Mouse (Mus musculus): ENCODE measurements around the gene Ccdc85b.

Gene Ccdc85b

GRCm38 (mm10) chr19:5480016-5480415 is 22.3 kb upstream of the Ccdc85b start:
- DNase-seq = no peak

- no peak for DNase-seq
These were observed 20.1 kb upstream of the Ccdc85b start for GRCm38 (mm10) chr19:5477668-5478300.

GRCm38 (mm10) chr19:5477004-5477667 is 19.4 kb upstream of the Ccdc85b start:
- no peak for DNase-seq

- DNase-seq = no peak
These were observed 17.5 kb upstream of the Ccdc85b start for GRCm38 (mm10) chr19:5475069-5475714.

GRCm38 (mm10) chr19:5474281-5475068 is 16.8 kb upstream of the Ccdc85b start:
- no peak for DNase-seq

- peak; percentile 80 for DNase-seq
These were observed 16.0 kb upstream of the Ccdc85b start, which contains the start of gene Efemp2 for GRCm38 (mm10) chr19:5473720-5474119. Efemp2 (plus strand) TSS chr19:5473954.

GRCm38 (mm10) chr19:5472857-5473256 is 15.2 kb upstream of the Ccdc85b start:
- DNase-seq = no peak

- no peak for DNase-seq
These were observed 14.2 kb upstream of the Ccdc85b start for GRCm38 (mm10) chr19:5471846-5472245.

GRCm38 (mm10) chr19:5468374-5468773 is 10.7 kb upstream of the Ccdc85b start, which contains the start of gene Ctsw:
Ctsw (minus strand) TSS chr19:5468507.
- no peak for DNase-seq

GRCm38 (mm10) chr19:5466916-5467500 is 9.3 kb upstream of the Ccdc85b start:
- DNase-seq = no peak

GRCm38 (mm10) chr19:5465037-5465436 is 7.3 kb upstream of the Ccdc85b start:
- no peak for DNase-seq

- DNase-seq = peak; percentile 50
These were observed 6.3 kb upstream of the Ccdc85b start for GRCm38 (mm10) chr19:5463791-5464562.

- no peak for DNase-seq
These were observed 5.5 kb upstream of the Ccdc85b start for GRCm38 (mm10) chr19:5463212-5463611.

GRCm38 (mm10) chr19:5461411-5461810 is 3.7 kb upstream of the Ccdc85b start:
- no peak for DNase-seq

GRCm38 (mm10) chr19:5460465-5460911 is 2.8 kb upstream of the Ccdc85b start, which contains the start of gene Fibp:
Fibp (plus strand) TSS chr19:5460615.
- peak; percentile 86 for DNase-seq

GRCm38 (mm10) chr19:5459896-5460295 is 2.2 kb upstream of the Ccdc85b start:
- no peak for DNase-seq

- DNase-seq = peak; percentile 64
These were observed 1.3 kb upstream of the Ccdc85b start for GRCm38 (mm10) chr19:5459019-5459418.

GRCm38 (mm10) chr19:5456922-5457745 is 560 bp downstream of the Ccdc85b start:
- DNase-seq = peak; percentile 95

- DNase-seq = peak; percentile 44
These were observed 1.3 kb downstream of the Ccdc85b start for GRCm38 (mm10) chr19:5456241-5456921.

GRCm38 (mm10) chr19:5455568-5455967 is 2.1 kb downstream of the Ccdc85b start:
- DNase-seq = no peak

Measured in kidney, adult 11 months (tissue).